Mouse (Mus musculus): ENCODE results near the gene AY761184. TPM values are rescaled to one million over a fixed set of nuclear protein-coding genes. Genes with fewer than 3 reads are reported as not detected.
"Not testable (repeated sequence)": the region's sequence is repeated elsewhere in the genome, so short reads cannot be mapped to it uniquely, and the experiment has no call there.

Gene AY761184
- not detected for polyA plus RNA-seq (2017; shearing (Covaris generic))

DNA sequence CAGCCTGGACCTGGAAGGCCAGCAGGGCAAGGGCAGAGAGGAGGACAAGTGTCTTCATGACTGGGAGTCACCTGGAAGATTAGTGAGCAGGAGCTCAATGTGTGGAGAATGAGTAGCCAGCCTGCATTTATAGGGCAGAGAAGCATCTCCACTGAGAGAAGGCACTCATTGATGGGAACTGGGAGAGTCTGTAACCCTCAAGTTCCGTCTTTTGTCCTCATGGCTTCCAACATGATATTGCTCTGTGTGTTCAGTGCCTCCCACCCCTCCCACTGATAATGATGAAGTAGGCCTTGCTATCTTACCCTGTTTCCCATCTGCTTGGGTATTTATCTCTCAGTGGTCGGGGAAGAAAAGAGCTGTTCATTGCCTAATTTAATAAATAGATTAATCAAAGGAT lies at the start of gene AY761184:
Gene AY761184 (minus strand): TSS at position 101 of the 400 bp plus-strand sequence.
- ATAC-seq: not testable (repeated sequence)

DNA sequence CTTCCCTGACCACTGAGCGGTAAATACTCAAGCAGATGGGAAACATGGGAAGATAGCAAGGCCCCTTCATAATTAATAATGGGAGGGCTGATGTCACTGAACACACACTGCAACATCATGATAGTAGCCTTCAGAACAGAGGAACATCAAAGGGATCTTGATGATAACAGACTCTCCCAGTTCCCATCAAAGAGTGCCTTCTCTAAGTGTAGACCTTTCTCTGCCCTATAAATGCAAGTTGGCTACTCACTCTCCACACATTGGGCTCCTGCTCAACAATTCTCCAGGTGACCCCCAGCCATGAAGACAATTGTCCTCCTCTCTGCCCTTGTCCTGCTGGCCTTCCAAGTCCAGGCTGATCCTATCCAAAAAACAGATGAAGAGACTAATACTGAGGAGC lies 37.9 kb downstream of the AY761184 start, which contains the start of gene Defa34:
Gene Defa34 (plus strand): TSS at position 301 of the 400 bp plus-strand sequence.
- not testable (repeated sequence) for ATAC-seq

DNA sequence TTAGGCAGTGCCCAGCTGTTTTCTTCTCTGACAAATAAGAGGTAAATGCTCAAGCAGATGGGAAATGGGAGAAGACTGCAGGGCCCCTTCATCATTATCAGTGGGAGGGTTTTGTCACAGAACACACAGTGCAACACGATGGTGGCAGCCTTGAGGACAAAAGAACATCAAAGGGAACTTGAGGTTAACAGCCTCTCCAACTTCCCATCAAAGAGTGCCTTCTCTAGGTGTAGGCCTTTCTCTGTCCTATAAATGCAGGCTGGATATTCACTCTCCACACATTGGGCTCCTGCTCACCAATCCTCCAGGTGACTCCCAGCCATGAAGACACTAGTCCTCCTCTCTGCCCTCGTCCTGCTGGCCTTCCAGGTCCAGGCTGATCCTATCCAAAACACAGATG lies 48.0 kb downstream of the AY761184 start, which contains the start of gene Defa17:
Gene Defa17 (plus strand): TSS at position 301 of the 400 bp plus-strand sequence.
- not testable (repeated sequence) for ATAC-seq

Other genes with a start within 250 kb of the AY761184 start
- gene Gm7849, start 247.1 kb downstream of the AY761184 start, polyA plus RNA-seq (2017; shearing (Covaris generic)): not detected
- gene Defa20, start 194.4 kb downstream of the AY761184 start, polyA plus RNA-seq (2017; shearing (Covaris generic)): not detected
- not detected for gene Defa32, start 174.6 kb downstream of the AY761184 start, polyA plus RNA-seq (2017; shearing (Covaris generic))
- not detected for gene Defa37, start 138.3 kb downstream of the AY761184 start, polyA plus RNA-seq (2017; shearing (Covaris generic))
- gene Defa28, start 120.6 kb downstream of the AY761184 start, polyA plus RNA-seq (2017; shearing (Covaris generic)): not detected
- not detected for gene Gm7861, start 109.1 kb downstream of the AY761184 start, polyA plus RNA-seq (2017; shearing (Covaris generic))
- gene Defa26, start 85.5 kb downstream of the AY761184 start, polyA plus RNA-seq (2017; shearing (Covaris generic)): not detected
- gene Defa17, start 47.9 kb downstream of the AY761184 start, polyA plus RNA-seq (2017; shearing (Covaris generic)): not detected
- gene Defa34, start 37.8 kb downstream of the AY761184 start, polyA plus RNA-seq (2017; shearing (Covaris generic)): not detected
- not detected for gene Defa24, start 30.8 kb upstream of the AY761184 start, polyA plus RNA-seq (2017; shearing (Covaris generic))
- not detected for gene Defb50, start 119.9 kb upstream of the AY761184 start, polyA plus RNA-seq (2017; shearing (Covaris generic))
- not detected for gene Defb2, start 136.3 kb upstream of the AY761184 start, polyA plus RNA-seq (2017; shearing (Covaris generic))
- not detected for gene Defb10, start 155.3 kb upstream of the AY761184 start, polyA plus RNA-seq (2017; shearing (Covaris generic))
- not detected for gene Defb9, start 181.8 kb upstream of the AY761184 start, polyA plus RNA-seq (2017; shearing (Covaris generic))
- gene Defb11, start 202.8 kb upstream of the AY761184 start, polyA plus RNA-seq (2017; shearing (Covaris generic)): not detected
- not detected for gene Defb15, start 229.1 kb upstream of the AY761184 start, polyA plus RNA-seq (2017; shearing (Covaris generic))
- gene Defb35, start 234.7 kb upstream of the AY761184 start, polyA plus RNA-seq (2017; shearing (Covaris generic)): not detected
- gene Defb13, start 243.1 kb upstream of the AY761184 start, polyA plus RNA-seq (2017; shearing (Covaris generic)): not detected